Mouse (Mus musculus) thymus, adult 2 months (tissue): Measurements from ENCODE around the gene Dctpp1. TPM values are rescaled to one million over a fixed set of nuclear protein-coding genes. Genes with fewer than 3 reads are reported as not detected.

ENCODE experiments used
- DNase-seq: peaks from one replicate; pipeline ENCODE4 v3.0.0; 2021
- H3K27ac ChIP-seq: fragments of 200-500 bp; 2 replicates; pipeline ENCODE4 v1.5.1; 2012; ENCODE audit warnings: low read length, control low read depth; ENCODE audit not compliant: control insufficient read depth, insufficient read depth
- H3K27me3 ChIP-seq: fragments of 200-500 bp; 2 replicates; pipeline ENCODE4 v1.6.1; 2012; ENCODE audit warnings: mild to moderate bottlenecking, low read length, moderate library complexity, mixed read lengths; ENCODE audit not compliant: control insufficient read depth, insufficient read depth
- H3K36me3 ChIP-seq: fragments of 200-500 bp; 2 replicates; pipeline ENCODE4 v1.6.1; 2012; ENCODE audit warnings: mild to moderate bottlenecking, low read length, moderate library complexity; ENCODE audit not compliant: control insufficient read depth, insufficient read depth
- H3K4me1 ChIP-seq: fragments of 200-500 bp; replicated peaks from 2 replicates; pipeline ENCODE4 v1.6.1; 2012; ENCODE audit warnings: low read length; ENCODE audit not compliant: control insufficient read depth, insufficient read depth
- H3K4me3 ChIP-seq: fragments of 200-500 bp; 2 replicates; pipeline ENCODE4 v1.5.1; 2012; ENCODE audit warnings: mild to moderate bottlenecking, low read length, control low read depth, moderate library complexity; ENCODE audit not compliant: control insufficient read depth, insufficient read depth
- CTCF ChIP-seq: fragments of 200-500 bp; IDR thresholded peaks from 2 replicates; pipeline ENCODE4 v1.5.1; 2012; ENCODE audit warnings: mild to moderate bottlenecking, control low read depth, low read length, moderate library complexity, borderline replicate concordance; ENCODE audit not compliant: control insufficient read depth, poor library complexity, insufficient read depth; ENCODE audit errors: extremely low read depth
- POLR2A ChIP-seq: fragments of 200-500 bp; IDR thresholded peaks from 2 replicates; pipeline ENCODE4 v1.6.1; 2012; ENCODE audit warnings: mild to moderate bottlenecking, low read length, control low read depth, moderate library complexity; ENCODE audit not compliant: control insufficient read depth, poor library complexity, insufficient read depth; ENCODE audit errors: extremely low read depth
- WGBS: fragments of 180-500 bp; shearing (Covaris S2); methylation state at CpG from one replicate; pipeline ENCODE4 v1.1.7; 2018; 5-methylcytosine and 5-hydroxymethylcytosine counted together
- polyA plus RNA-seq: library from polyadenylated mRNA; depleted of rRNA; stranded (reverse); fragments of >200 nt; gene quantifications from 2 replicates; pipeline ENCODE4 v1.2.3, GENCODE M21; 2012

Dctpp1 gene
- polyA plus RNA-seq, 1 experiment: 122 TPM

GRCm38 (mm10) chr7:127278311-127278710 is 17.8 kb upstream of the Dctpp1 start:
- DNase-seq: peak; percentile 80
- Histone ChIP-seq H3K4me3 (peak overlapping the region; percentile 29), H3K4me1 (peaks cover 41% of the 10 kb centered on the region), H3K27ac (peak overlapping the region; percentile 51; the same call in 1 of the 2 replicates), H3K36me3 (no peaks in the 10 kb centered on the region), H3K27me3 (no peaks in the 10 kb centered on the region)
- WGBS: 11% methylated on average over 8 of the region's 8 CpGs
- TF ChIP-seq POLR2A: no peak
- TF ChIP-seq CTCF: peak; percentile 78; the same call in 1 of the 2 replicates

GRCm38 (mm10) chr7:127276519-127276961 is 16.0 kb upstream of the Dctpp1 start:
- DNase-seq: no peak
- Histone ChIP-seq H3K36me3 (no peaks in the 10 kb centered on the region), H3K4me3 (no peak overlapping the region), H3K27ac (no peak overlapping the region), H3K27me3 (no peaks in the 10 kb centered on the region), H3K4me1 (peaks cover 38% of the 10 kb centered on the region)
- 93% methylated on average over 5 of the region's 5 CpGs for whole genome bisulfite sequencing
- no peak for TF ChIP-seq CTCF
- TF ChIP-seq POLR2A: no peak

- Histone ChIP-seq H3K4me1 (peaks cover 23% of the 10 kb centered on the region), H3K27me3 (no peaks in the 10 kb centered on the region), H3K4me3 (peak within 1 kb of the TSS; percentile 63), H3K36me3 (no peaks in the 10 kb centered on the region), H3K27ac (no peak within 1 kb of the TSS)
- 4% methylated on average over 39 of the region's 39 CpGs for WGBS
- DNase-seq: peak; percentile 92
- TF ChIP-seq CTCF (no peak), POLR2A (peak; percentile 93)
Measured at GRCm38 (mm10) chr7:127273925-127274789, 13.6 kb upstream of the Dctpp1 start, which contains the start of gene Sephs2. Sephs2 (minus strand) TSS chr7:127274055.

GRCm38 (mm10) chr7:127273118-127273923 is 12.8 kb upstream of the Dctpp1 start:
- TF ChIP-seq POLR2A (no peak), CTCF (peak; percentile 27; the same call in 1 of the 2 replicates)
- peak; percentile 53 for DNase-seq
- H3K27ac ChIP-seq: no peak overlapping the region
- peaks cover 16% of the 10 kb centered on the region for H3K4me1 ChIP-seq
- no peaks in the 10 kb centered on the region for H3K36me3 ChIP-seq
- peak overlapping the region; percentile 63 for H3K4me3 ChIP-seq
- 9% methylated on average over 50 of the region's 50 CpGs for WGBS
- H3K27me3 ChIP-seq: no peaks in the 10 kb centered on the region

- TF ChIP-seq CTCF (no peak), POLR2A (no peak)
- no peaks in the 10 kb centered on the region for H3K36me3 ChIP-seq
- no peak overlapping the region for H3K27ac ChIP-seq
- no peak for DNase-seq
- H3K4me3 ChIP-seq: peak overlapping the region; percentile 7; the same call in 1 of the 2 replicates
- peaks cover 12% of the 10 kb centered on the region for H3K4me1 ChIP-seq
- H3K27me3 ChIP-seq: no peaks in the 10 kb centered on the region
- WGBS: 98% methylated on average over 15 of the region's 15 CpGs
Measured at GRCm38 (mm10) chr7:127272566-127272965, 12.1 kb upstream of the Dctpp1 start.

GRCm38 (mm10) chr7:127271093-127271492 is 10.6 kb upstream of the Dctpp1 start:
- no peak overlapping the region for H3K4me3 ChIP-seq
- no peak overlapping the region for H3K27ac ChIP-seq
- peaks cover 12% of the 10 kb centered on the region for H3K4me1 ChIP-seq
- H3K36me3 ChIP-seq: no peaks in the 10 kb centered on the region
- TF ChIP-seq POLR2A: no peak
- TF ChIP-seq CTCF: no peak
- DNase-seq: no peak
- 95% methylated on average over 4 of the region's 4 CpGs for WGBS
- no peaks in the 10 kb centered on the region for H3K27me3 ChIP-seq
